In genomic region chr19:4171393-4172290, GRCm38 (mm10) we compare ENCODE assay signal across 8 mouse cellular contexts. TPM values are rescaled to one million over a fixed set of nuclear protein-coding genes. Genes with fewer than 3 reads are reported as not detected.
A peak's percentile ranks its signal among the peaks of the same experiment; 100 is the strongest.
DNase-seq lines count a peak whose midpoint lies in the region; ATAC-seq and TF ChIP-seq lines count a peak whose summit lies in the region.

No protein-coding gene starts in this region.

- H3K9ac ChIP-seq in limb, embryonic 14.5 days (ENCODE audit: low read depth, low read length, severe bottlenecking): 0 out of 2 replicates have a peak overlapping the region, but pooled peaks have one; percentile 21

- H3K27ac ChIP-seq in kidney, adult 2 months (ENCODE audit: insufficient read depth, low read depth, low read length): peak overlapping the region; percentile 48
- no peak overlapping the region for H3K27ac ChIP-seq in limb, embryonic 14.5 days (replicated peaks; ENCODE audit: low read depth, low read length)

- DNase-seq in kidney, adult 2 months: no peak
- DNase-seq in kidney, adult 8-10 months: no peak
- DNase-seq in NIH3T3 (ENCODE audit: low read depth): peak; percentile 53
- DNase-seq in gastrocnemius, adult 18-20 months (ENCODE audit: low spot score): peak; percentile 43
- DNase-seq in limb, embryonic 14.5 days (ENCODE audit: low spot score): no peak
- DNase-seq in layer of hippocampus, postnatal 25 days (ENCODE audit: extremely low spot score in 1 of 2, low spot score in 1 of 2): no peak
- DNase-seq in urinary bladder, postnatal 36 days (ENCODE audit: low spot score in 2 of 2): no peak
- no peak for DNase-seq in spleen, adult 12 weeks (ENCODE audit: low spot score)

- no peak overlapping the region for H3K4me3 ChIP-seq in kidney, adult 2 months (ENCODE audit: insufficient read depth, low read depth, low read length)
- no peak overlapping the region for H3K4me3 ChIP-seq in limb, embryonic 14.5 days (replicated peaks; ENCODE audit: low read length)

- no peak for TF ChIP-seq CTCF in kidney, adult 2 months (conservative IDR thresholded peaks at IDR 0.05; ENCODE audit: insufficient read depth, insufficient read length, low read depth, low read length)

- no peaks in the 10 kb centered on the region for H3K9me3 ChIP-seq in limb, embryonic 14.5 days (ENCODE audit: control insufficient read depth, low read length)

- peaks cover 5% of the 10 kb centered on the region; the same call in 1 of the 2 replicates for H3K4me1 ChIP-seq in kidney, adult 2 months (ENCODE audit: control insufficient read depth, insufficient read depth, low read length)
- peaks cover 16% of the 10 kb centered on the region for H3K4me1 ChIP-seq in limb, embryonic 14.5 days (ENCODE audit: control insufficient read depth, insufficient read depth, low read length)

- TF ChIP-seq POLR2A in kidney, adult 2 months (IDR thresholded peaks at IDR 0.05; ENCODE audit: low read depth, low read length): no peak
- no peak for TF ChIP-seq POLR2A in limb, embryonic 14.5 days (IDR thresholded peaks at IDR 0.05; ENCODE audit: borderline replicate concordance, extremely low read depth, insufficient read depth, insufficient read length)

- H3K4me2 ChIP-seq in limb, embryonic 14.5 days (replicated peaks; ENCODE audit: low read depth, low read length, severe bottlenecking): no peak overlapping the region

- no peak for ATAC-seq in limb, embryonic 14.5 days (ENCODE audit: low FRiP score, low read depth)

- no peaks in the 10 kb centered on the region for H3K27me3 ChIP-seq in kidney, adult 2 months (replicated peaks; ENCODE audit: control insufficient read depth, insufficient read depth, low read length)
- no peaks in the 10 kb centered on the region for H3K27me3 ChIP-seq in limb, embryonic 14.5 days (ENCODE audit: control insufficient read depth, insufficient read depth, low read length)

- WGBS in kidney, adult 2 months: 53% methylated on average over 13 of the region's 13 CpGs
- WGBS in limb, embryonic 14.5 days: 64% methylated on average over 11 of the region's 13 CpGs

- H3K36me3 ChIP-seq in kidney, adult 2 months (ENCODE audit: control insufficient read depth, insufficient read depth, low read length): no peaks in the 10 kb centered on the region
- H3K36me3 ChIP-seq in limb, embryonic 14.5 days (ENCODE audit: control insufficient read depth, insufficient read depth, low read length): no peaks in the 10 kb centered on the region

RNA-seq across cellular contexts. Expression of gene Carns1, which starts 3.6 kb away (rescaled TPM):
- polyA plus RNA-seq in kidney, adult 2 months (2012; rRNA removed): 3.8 and 4.0 TPM in 2 replicates
- 10 to 100 TPM; 21.8 to 30.3 TPM for total RNA-seq in gastrocnemius, adult 18-20 months (2021)
- 2.6 and 5.6 TPM in 2 replicates for polyA plus RNA-seq in limb, embryonic 14.5 days (2012; rRNA removed)
- 1.4 and 1.8 TPM in 2 replicates for polyA plus RNA-seq in limb, embryonic 14.5 days (2014; fragmentation: Nextera tagmentation; extraction: Ambion mirVana)
- total RNA-seq in layer of hippocampus, postnatal 25 days (2021): 10 to 100 TPM in 1 of 2 experiments, 1 to 10 TPM in 1; 8.2 to 11.7 TPM

RNA-seq across cellular contexts. Expression of gene Rps6kb2, which starts 8.5 kb away (rescaled TPM):
- 41.0 and 41.8 TPM in 2 replicates for polyA plus RNA-seq in kidney, adult 2 months (2012; rRNA removed)
- total RNA-seq in gastrocnemius, adult 18-20 months (2021): 10 to 100 TPM; 24.8 to 25.9 TPM
- polyA plus RNA-seq in limb, embryonic 14.5 days (2012; rRNA removed): 76.4 and 85.1 TPM in 2 replicates
- 43.0 and 47.2 TPM in 2 replicates for polyA plus RNA-seq in limb, embryonic 14.5 days (2014; fragmentation: Nextera tagmentation; extraction: Ambion mirVana)
- 10 to 100 TPM; 27.8 to 43.9 TPM for total RNA-seq in layer of hippocampus, postnatal 25 days (2021)

RNA-seq across cellular contexts. Expression of gene Ptprcap, which starts 18.2 kb away (rescaled TPM):
- 4.7 and 20.0 TPM in 2 replicates for polyA plus RNA-seq in kidney, adult 2 months (2012; rRNA removed)
- total RNA-seq in gastrocnemius, adult 18-20 months (2021): not detected
- 7.0 and 8.9 TPM in 2 replicates for polyA plus RNA-seq in limb, embryonic 14.5 days (2012; rRNA removed)
- 7.8 and 8.9 TPM in 2 replicates for polyA plus RNA-seq in limb, embryonic 14.5 days (2014; fragmentation: Nextera tagmentation; extraction: Ambion mirVana)
- total RNA-seq in layer of hippocampus, postnatal 25 days (2021): 1 to 10 TPM; 1.1 to 2.9 TPM

RNA-seq across cellular contexts. Expression of gene Tbc1d10c, which starts 19.4 kb away (rescaled TPM):
- 2.3 and 9.1 TPM in 2 replicates for polyA plus RNA-seq in kidney, adult 2 months (2012; rRNA removed)
- 1 to 10 TPM; 5.5 to 5.9 TPM for total RNA-seq in gastrocnemius, adult 18-20 months (2021)
- polyA plus RNA-seq in limb, embryonic 14.5 days (2012; rRNA removed): 4.5 and 5.8 TPM in 2 replicates
- polyA plus RNA-seq in limb, embryonic 14.5 days (2014; fragmentation: Nextera tagmentation; extraction: Ambion mirVana): 3.5 and 3.9 TPM in 2 replicates
- 1 to 10 TPM; 1.2 to 1.3 TPM for total RNA-seq in layer of hippocampus, postnatal 25 days (2021)

RNA-seq across cellular contexts. Expression of gene Ppp1ca, which starts 20.2 kb away (rescaled TPM):
- 484 and 509 TPM in 2 replicates for polyA plus RNA-seq in kidney, adult 2 months (2012; rRNA removed)
- total RNA-seq in gastrocnemius, adult 18-20 months (2021): 100 to 1,000 TPM; 200 to 201 TPM
- 490 and 517 TPM in 2 replicates for polyA plus RNA-seq in limb, embryonic 14.5 days (2012; rRNA removed)
- polyA plus RNA-seq in limb, embryonic 14.5 days (2014; fragmentation: Nextera tagmentation; extraction: Ambion mirVana): 794 and 821 TPM in 2 replicates
- 100 to 1,000 TPM; 259 to 293 TPM for total RNA-seq in layer of hippocampus, postnatal 25 days (2021)

Comparison
In these comparisons a context has a peak if more than half of its experiments do, and no peak if none do; other contexts are left out.
1. DNase-seq: peak in NIH3T3 (single experiment) and gastrocnemius, adult 18-20 months (single experiment); none in kidney, adult 2 months (single experiment), kidney, adult 8-10 months (0 of 2), limb, embryonic 14.5 days (single experiment), layer of hippocampus, postnatal 25 days (0 of 2), urinary bladder, postnatal 36 days (0 of 2) and spleen, adult 12 weeks (single experiment).